Mouse (Mus musculus): ENCODE results near the gene Dusp10. TPM values are rescaled to one million over a fixed set of nuclear protein-coding genes. Genes with fewer than 3 reads are reported as not detected.

The Dusp10 gene
- total RNA-seq, 2 experiments from 2014 or later, result 1.4 to 5.8 TPM

DNA sequence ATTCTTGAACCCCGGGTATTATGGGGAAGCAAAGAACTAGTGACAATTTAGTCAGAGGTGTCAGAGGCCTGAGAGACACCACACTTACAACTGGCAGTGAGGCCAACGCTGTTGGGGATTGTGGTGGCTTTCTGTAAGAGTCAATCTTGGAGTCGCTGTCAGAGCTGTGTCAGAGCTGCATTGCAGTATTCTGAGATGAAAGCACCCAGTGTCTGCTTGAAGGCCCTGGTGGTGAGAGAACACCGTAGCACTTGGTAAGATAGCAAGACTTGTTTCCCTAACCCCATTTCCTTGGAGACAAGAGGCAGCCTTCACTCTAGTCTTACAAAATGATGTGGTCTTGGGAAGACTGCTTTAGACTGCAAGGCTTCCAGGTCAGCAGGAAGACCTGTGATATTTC, 39.2 kb downstream of the Dusp10 start:
- peak; percentile 11; the same call in 1 of the 2 replicates for ATAC-seq (replicated peaks; ENCODE audit: poor library complexity, severe bottlenecking)

DNA sequence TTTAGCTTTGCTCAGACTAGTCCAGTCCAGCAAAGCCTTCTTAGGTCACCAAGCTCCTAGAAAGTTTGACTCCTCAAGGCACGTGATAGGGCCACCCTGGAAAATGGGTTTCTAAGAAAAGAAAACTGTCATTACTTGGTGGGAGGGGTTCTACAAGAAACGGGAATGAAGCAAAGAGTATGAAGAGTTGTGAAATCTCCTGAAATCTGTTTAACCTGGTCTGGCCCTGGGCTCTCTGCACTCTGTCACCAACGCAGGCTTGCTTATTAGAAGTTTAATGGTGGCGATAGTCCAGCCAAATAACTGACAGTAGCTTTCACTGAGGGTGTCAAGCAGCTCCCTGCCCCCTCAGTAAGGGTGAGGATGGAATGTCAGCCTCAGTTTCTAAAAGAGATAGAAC, 40.0 kb downstream of the Dusp10 start:
- ATAC-seq (replicated peaks; ENCODE audit: poor library complexity, severe bottlenecking), result peak; percentile 77

DNA sequence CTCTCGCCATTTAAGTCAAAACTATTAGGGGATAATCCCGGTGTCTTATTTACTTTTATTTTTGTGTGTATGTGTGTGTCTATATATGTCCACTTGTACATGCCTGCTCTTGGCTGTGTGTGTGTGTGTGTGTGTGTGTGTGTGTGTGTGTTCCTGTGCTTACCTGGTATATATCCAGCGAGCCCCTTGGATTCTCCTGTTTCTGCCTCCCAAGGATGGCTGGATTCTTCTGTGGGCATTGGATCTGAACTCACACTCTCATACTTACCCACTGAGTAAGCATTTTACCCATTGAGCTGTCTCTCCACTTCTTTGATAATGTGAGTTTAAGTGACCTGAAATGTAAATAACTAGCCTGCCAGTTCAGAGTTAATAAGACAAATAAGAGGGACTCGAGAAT, 40.6 kb downstream of the Dusp10 start:
- ATAC-seq (replicated peaks; ENCODE audit: poor library complexity, severe bottlenecking), result no peak

DNA sequence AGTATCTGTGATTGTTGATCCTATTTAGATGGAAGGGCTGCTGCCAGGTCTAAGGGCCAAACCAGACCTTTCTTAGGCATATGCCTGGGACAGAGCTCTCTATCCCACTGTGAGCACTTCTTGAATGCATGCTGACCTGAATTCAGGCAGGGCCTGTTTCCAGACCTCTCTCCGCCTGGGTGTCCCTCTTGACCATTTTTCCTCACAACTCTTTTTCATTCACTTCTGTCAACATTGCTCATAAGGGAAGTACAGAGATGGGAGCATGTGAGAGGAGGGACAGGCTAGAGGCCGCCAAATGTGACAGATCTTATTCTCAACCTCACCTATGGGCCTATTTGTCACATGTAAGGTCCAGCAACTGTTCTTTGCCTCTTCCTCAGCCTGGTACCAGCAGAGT, 41.1 kb downstream of the Dusp10 start:
- ATAC-seq (replicated peaks; ENCODE audit: poor library complexity, severe bottlenecking), result no peak

DNA sequence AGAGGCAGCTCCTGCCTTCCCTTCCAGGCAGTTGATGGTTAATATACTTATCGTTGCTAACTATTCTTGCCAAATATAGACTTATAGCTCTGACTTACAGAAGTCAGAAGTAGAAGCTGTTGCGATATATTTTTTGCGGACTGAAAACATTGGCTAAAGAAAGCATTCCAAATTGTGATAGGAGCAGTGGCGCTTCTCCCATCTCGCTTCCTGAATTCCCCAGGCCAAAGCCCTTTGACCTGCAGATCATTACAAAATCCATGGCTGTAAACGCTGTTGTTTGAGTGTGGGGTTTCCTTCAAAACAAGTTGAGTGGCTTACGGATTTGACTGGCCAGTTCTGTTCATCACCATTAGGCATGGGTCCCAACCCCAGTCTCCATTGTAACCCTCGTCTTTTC, 45.1 kb downstream of the Dusp10 start:
- ATAC-seq (replicated peaks; ENCODE audit: poor library complexity, severe bottlenecking), result no peak

DNA sequence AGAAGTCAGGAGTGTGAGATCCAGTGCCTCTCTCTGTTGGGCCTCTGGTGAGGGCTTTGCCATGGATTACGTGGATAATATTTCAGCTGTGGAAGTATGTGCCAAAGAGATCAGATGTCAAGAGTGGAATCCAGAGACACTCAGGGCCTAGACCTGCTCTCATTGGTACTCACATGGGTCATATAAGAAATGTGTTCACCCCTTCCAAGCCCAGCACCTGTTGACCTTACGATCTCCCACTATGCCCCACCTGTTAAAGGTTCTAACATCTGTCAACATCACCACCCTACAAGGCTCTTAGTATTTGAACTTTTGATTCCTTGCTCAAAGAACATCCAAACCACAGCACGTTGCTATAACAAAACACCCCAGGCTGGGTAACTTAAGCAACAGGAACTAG, 46.7 kb downstream of the Dusp10 start:
- no peak for ATAC-seq (replicated peaks; ENCODE audit: poor library complexity, severe bottlenecking)

DNA sequence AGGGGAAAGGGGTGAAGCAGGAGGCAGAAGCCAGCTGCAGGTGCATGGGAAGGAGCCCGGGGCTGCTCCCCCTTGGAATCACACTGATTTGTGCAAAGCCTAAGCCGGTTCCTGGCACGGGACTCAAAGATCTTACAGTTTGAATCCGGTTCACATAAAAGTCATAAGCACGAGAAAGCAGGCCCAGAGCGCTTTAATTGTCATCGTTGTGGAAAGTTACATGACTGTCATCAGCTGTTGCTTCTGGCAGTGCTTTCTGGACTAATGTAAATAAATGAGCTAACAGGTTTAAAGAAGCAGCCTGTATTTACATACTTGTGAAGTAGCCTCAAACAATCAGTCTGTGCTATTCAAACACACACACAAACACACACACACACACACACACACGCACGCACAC, 47.3 kb downstream of the Dusp10 start:
- ATAC-seq (replicated peaks; ENCODE audit: poor library complexity, severe bottlenecking), result no peak

DNA sequence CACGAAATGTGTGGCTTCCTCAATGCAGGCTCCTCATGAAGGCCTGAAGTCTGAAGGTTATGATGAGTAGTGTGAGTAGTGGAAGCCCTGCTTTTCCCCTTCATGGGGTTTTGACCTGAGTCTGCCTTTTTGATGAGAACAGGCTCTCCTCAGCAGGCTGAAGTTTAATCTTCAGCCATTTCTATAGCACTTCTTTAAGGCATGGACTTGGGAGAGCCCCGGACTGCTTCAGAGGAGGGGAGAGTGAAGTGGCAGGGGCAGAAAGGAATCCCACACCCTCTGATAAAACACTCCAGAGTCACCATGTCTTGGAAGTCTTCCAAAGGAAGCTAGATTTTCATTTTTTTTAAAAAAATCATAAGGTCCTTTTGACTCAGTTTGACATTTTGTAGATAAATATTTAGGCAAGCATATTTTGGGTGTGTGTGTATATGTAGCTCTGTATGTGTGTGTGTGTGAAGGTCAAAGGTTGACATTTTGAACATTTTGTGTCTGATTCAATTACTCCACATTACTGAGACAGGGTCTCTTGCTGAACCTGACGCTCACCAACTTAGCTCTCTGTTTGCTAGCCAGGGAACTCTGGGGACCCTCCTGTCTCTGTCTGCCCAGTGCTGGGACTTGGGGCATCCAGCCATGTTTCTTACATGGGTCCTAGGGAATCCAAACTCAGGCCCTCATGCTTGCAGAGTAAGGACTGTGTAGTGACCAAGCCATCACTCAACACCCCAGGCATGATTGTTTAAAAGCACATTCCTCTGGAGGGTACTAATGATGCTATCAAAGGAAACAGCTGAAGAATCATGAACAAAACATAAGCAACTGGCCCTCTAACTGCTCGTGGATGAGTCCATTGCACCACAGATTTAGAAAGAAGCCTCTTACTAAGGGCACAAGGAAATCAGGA, 48.0 kb downstream of the Dusp10 start:
- ATAC-seq (replicated peaks; ENCODE audit: poor library complexity, severe bottlenecking), result no peak

DNA sequence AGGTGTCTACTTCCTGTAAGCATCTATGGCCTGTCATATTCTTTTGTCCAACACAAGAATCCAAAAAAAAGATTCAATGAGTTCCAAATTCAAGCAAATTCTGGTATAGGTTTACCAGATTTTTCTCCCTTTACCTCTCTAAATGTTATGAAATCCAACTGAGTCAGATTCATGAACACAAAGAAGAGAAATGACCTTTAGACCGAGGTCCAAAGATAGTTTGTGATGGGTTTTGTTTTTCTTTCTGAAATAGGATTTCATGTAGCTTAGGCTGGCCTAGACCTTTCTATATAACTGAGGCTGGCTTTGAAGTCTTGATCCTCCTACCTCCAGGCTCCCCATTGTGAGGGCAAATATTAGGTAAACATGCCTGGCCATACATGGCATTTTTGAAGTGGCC, 48.8 kb downstream of the Dusp10 start:
- no peak for ATAC-seq (replicated peaks; ENCODE audit: poor library complexity, severe bottlenecking)

DNA sequence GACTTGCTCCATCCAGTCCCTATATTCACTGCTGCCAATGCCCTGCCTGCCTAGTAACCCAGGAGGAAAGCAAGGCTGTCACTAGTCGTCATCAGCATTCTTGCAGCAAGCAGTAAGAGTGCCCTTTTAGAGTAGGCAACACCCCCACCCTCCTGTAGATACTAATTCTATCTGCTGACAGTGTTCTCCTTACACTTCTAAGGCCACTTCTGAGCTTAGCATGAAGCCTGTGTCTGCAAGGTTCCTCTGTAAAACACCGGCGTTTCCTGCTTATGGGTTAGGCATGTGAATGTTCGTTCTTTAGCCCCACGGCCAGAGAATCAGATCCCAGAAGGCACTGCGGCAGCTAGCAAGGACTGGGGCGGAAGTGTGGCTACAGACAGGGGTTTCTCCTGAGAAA, 51.2 kb downstream of the Dusp10 start:
- no peak for ATAC-seq (replicated peaks; ENCODE audit: poor library complexity, severe bottlenecking)

DNA sequence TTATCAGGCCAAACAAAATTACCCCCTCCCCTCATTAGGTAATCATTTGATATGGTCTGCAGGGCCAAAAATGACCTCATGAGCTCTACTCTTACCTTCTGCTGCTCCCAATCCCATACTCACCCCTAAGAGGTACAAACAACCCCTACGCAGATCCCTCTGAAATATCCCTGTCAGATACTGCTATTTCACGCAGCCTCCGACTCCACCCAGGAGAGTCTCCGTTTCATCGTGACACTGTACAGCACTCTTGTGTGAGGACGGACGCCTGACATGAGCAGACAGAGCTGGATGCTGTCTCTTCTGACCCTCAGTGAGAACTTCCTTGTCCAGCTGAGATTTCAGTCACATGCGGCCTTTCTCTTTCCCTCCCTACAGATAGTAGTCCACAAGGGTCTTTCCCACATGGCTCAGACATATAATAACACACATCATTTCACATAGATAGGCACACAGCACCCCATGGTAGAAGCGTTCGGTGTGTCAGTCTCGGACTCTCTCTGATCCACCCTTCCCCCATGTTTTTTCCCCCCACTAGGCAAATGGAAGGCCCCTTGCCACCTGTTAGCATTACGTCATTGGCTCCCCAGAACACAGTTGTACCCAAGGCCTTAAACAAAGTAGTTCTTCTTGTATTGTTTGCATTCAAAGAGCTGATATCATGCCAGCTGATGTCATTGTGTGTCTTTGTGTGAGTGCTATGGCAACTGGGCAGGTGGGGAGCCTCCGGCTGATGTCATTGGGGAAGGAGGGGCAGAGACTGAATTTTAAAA, 52.7 kb downstream of the Dusp10 start:
- ATAC-seq (replicated peaks; ENCODE audit: poor library complexity, severe bottlenecking), result no peak

DNA sequence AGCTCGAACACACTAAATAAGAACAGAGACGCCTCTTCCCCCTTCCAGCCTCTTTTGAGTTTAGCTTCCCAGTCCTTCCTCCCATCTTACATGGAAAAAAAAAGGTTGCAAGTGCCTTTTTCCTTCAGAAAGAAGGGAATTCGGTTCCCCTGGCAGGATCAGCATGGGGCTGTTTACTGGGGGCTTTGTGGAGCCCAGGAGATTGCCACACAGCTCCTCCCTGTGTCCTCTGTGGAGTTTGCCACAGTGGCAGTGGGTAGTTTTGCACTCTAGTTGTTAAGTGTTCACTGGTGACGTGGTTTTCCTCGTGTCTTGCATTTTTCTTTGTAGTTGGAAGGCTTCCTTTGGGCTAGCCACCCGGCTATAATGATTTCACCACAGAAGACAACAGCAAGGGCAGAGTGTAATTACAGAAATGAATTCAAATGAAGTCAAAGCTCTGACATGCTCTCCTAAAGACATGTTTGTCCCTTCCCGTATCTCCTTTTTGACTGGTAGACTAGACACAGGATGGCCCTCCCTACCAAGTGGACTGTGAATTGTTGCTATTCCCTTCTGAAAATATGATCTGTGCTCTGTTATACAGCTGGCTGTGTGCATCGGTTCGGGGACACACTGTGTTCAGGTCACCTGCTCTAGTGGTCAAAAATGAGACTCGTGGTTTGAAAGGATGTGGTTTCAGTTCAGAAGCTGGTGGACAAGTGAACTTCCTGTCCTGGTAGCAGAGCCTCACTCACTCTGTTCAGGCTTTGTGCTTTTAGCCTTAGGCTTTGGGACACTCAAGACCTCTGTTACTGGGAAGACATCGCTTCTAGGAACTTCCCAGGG, 53.6 kb downstream of the Dusp10 start:
- ATAC-seq (replicated peaks; ENCODE audit: poor library complexity, severe bottlenecking), result peak; percentile 83

DNA sequence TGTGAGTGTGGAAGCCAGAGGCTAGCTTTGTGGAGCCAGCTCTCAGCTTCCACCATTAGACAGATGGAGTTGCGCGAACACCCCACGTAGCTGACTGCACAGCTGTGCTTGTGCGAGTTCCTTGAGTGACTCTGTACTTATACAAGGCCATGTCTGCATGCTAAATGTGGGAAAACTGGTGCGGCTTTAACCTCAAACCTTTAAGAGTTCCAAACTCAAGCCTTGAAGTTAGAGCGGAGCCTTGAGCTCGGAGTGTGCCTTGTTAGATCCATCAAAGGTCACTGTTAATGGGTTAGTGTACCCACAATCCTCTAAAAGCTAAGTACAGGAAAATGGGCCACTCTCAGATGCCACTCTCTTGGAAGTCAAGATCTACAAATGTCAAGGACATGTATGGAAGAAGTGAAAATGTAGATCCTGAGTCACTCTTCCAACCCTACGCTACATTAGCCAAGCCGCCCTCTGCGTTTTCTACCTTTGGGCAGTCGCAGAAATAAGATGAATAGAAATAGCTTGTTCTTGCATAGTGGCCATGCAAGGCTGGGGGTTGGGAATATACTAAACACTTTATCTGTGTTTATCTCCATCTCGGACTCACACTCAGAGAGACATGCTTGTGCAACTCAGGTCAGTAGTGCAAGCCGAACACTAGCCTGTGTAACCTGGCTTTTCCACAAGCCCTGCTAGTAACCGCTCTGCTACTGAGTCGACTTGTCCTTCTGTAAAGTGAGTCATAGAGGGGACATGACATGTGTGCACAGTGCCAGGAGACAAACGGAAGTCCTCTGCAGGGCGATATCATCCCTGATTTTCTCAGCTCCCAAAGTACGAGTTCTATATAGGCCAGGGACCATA, 54.8 kb downstream of the Dusp10 start:
- ATAC-seq (replicated peaks; ENCODE audit: poor library complexity, severe bottlenecking), result no peak

DNA sequence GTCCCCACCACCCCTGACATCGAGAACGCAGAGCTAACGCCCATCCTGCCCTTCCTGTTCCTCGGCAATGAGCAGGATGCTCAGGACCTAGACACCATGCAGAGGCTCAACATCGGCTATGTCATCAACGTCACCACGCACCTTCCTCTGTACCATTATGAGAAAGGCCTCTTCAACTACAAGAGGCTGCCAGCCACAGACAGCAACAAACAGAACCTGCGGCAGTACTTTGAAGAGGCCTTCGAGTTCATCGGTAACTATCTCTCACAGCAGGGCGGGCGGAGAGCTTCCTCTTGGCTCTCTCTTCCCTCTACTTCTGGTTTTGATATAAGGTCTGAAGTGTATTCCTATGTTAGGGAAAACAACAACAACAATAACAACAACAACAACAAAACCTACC, 55.9 kb downstream of the Dusp10 start:
- ATAC-seq (replicated peaks; ENCODE audit: poor library complexity, severe bottlenecking), result no peak

DNA sequence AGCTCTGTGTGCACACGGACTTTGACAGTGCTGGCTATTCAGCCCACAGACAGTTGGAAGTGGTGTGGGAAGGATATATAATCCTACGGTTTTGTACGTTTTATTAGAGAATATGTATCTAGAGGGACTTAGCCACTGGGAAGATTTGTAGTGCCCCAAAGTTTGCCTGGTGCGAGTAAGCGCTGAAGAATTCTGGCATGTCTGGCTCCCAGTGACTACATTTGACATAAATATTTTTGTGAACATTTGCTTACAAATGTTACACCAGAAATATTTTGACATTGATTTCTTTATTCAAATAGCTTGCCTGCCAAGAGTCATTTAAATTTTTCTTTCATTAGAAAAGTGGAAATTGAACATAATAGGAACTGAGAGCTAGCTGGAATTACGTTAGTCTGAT, 63.0 kb downstream of the Dusp10 start:
- no peak for ATAC-seq (replicated peaks; ENCODE audit: poor library complexity, severe bottlenecking)

DNA sequence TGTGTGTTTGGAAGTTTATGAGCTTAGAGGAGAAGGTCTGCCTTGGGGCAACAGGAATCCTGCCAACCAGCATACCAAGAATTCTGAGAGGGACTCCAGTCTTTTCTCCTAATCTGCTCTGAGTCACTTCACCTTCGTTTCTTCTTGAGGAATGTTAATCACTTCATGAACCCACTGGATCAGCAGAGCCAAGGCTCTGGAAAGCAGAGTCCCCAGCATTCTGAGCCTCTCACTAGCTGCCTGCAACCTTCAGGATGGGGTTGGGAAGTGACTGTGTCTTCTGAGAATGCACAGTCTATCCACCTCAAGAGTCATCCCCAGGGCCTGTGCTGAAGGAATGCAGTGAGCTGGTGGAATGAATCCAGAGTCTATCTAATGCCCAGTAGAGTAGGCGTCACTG, 63.7 kb downstream of the Dusp10 start:
- no peak for ATAC-seq (replicated peaks; ENCODE audit: poor library complexity, severe bottlenecking)

DNA sequence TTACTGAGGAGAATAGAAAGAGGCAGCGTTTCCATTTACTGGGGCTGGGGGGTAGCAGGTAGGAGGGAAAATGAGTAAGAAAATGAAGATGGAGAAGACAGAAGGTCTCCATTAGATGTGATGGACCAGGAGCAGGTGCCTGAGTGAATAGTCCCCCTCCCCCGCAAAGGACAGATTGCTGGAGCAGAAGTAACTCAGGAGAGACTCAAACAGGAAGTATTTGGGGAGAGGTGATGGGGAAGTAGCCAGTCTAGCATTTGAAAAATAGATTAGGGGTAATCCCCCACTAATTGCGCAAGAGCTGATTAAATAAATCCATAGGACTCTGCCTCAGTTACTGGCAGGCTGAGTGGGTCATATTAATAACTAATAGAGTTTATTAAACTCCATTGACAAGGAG, 66.2 kb downstream of the Dusp10 start:
- peak; percentile 84 for ATAC-seq (replicated peaks; ENCODE audit: poor library complexity, severe bottlenecking)

DNA sequence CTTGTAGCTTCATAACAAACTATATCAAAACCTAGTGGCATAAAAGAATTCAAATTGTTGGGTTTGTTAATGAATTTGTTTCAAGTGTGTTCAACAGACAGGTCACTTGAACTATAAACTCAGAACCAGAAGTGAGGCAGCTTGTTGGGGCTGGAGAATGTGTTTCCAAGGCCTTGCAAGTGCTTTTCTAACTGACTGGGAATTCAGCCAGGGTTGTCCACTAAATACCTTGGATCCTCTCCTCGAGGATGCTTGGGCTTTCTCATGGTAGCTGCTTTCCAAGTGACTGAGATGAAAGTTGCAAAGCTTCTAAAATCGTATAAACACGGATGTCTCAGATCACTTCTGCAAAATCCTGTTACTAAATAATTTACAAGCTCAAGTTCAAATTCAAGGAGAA, 69.6 kb downstream of the Dusp10 start:
- no peak for ATAC-seq (replicated peaks; ENCODE audit: poor library complexity, severe bottlenecking)

DNA sequence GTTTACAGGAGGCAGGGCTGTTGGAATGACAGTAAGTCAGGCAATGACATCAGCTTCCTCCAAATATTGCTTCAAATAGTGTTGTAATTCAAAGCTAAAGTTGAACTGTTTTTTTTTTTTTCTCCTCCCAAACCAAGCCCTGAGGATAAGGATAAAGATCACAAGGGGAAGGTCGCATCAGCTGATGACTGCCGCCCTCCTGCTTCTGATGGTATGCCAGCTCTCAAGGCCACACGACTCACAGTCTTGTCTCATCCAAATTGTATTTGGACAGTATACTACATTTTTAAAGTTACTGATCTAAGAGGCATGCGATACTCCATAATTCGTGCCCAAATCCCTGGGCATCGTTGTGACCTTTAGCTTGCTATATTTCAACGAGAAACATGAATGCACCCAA, 70.1 kb downstream of the Dusp10 start:
- ATAC-seq (replicated peaks; ENCODE audit: poor library complexity, severe bottlenecking), result peak; percentile 56

DNA sequence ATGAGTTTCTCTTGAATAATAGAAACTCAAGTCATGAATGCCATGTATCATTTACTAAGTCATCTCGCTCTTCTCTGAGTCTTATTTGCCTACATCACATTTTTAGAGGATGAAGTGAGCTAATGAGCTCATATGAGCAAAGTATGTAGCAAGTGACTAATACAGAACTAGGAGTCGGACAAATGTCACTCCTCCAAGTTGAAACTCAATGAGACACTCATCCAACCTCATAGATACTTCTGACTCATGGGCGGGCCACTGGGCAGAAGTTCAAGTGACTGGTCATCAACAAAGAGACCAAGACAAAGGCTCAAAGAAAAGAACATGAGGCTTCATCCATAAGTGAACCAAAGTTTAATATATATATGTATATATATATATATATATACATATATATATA, 71.9 kb downstream of the Dusp10 start:
- ATAC-seq (replicated peaks; ENCODE audit: poor library complexity, severe bottlenecking), result no peak

Measured in granulocyte monocyte progenitor cell, adult 5-6 weeks (primary cell).